Mouse (Mus musculus): Measurements from ENCODE around the gene Ldlrad3.

DNA sequence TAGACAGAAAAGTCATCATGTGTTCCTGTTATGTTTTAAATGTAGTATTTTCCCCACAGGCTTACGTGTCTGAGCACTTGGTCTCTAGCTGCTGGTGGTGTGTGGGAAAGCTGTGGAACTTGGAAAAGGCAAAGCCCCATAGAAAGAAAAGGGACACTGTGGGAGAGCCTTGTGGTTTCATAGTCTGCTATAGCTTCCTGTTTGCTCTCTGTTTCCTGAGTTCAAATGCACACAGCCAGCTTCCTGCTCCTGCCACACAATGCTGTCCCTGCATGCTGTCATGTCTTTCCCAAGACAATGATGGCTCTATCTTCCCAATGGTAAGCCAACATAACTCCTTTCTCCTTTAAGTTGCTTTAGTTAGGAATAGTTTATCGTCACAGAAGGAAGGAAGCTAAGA is 194.5 kb downstream of the Ldlrad3 start:
- TF ChIP-seq MAZ (IDR thresholded peaks at IDR 0.05; ENCODE audit: low read depth, low read length) (no peak), POLR2A (IDR thresholded peaks at IDR 0.05; ENCODE audit: control insufficient read depth in 1 of 2, insufficient read depth in 1 of 2, low read depth in 1 of 2, low read length in 2 of 2, poor library complexity in 1 of 2) (no peak), EP300 (IDR thresholded peaks at IDR 0.05; ENCODE audit: low read depth in 1 of 2, low read length in 2 of 2) (no peak), TCF12 (IDR thresholded peaks at IDR 0.05; ENCODE audit: low read depth, low read length) (no peak), CTCF (IDR thresholded peaks at IDR 0.05 in 2 of 3, conservative IDR thresholded peaks at IDR 0.05 in 1 of 3; ENCODE audit: control insufficient read depth in 1 of 3, insufficient read depth in 1 of 3, low read depth in 2 of 3, low read length in 3 of 3, poor library complexity in 1 of 3, severe bottlenecking in 1 of 3) (no peak), MXI1 (IDR thresholded peaks at IDR 0.05; ENCODE audit: low read depth, low read length) (no peak), MEF2A (IDR thresholded peaks at IDR 0.05; ENCODE audit: extremely low read depth, insufficient replicate concordance, low read depth, low read length, poor library complexity, severe bottlenecking) (no peak), E2F4 (IDR thresholded peaks at IDR 0.05; ENCODE audit: borderline replicate concordance, low read depth, low read length) (no peak)
